Mouse (Mus musculus) heart, adult 18-20 months (tissue): ENCODE measurements around the gene Adgrd1. TPM values are rescaled to one million over a fixed set of nuclear protein-coding genes. Genes with fewer than 3 reads are reported as not detected.

Experiments
- DNase-seq, 2 experiments: peaks; one replicate each; pipeline ENCODE4 v3.0.0; 2021 to 2022; ENCODE audit warnings: mixed read lengths in 1 of 2
- long read RNA-seq, 2 experiments: library from polyadenylated mRNA; stranded (forward); transcript quantifications; one replicate each; pipeline ENCODE4 v2.0.0; 2021
- total RNA-seq, 2 experiments: library from RNA; stranded (reverse); gene quantifications; 2 replicates each; pipeline ENCODE4 v1.2.3; 2021

The Adgrd1 gene
- 1 to 10 TPM; 3.4 to 4.3 TPM for total RNA-seq
- long read RNA-seq, experiment 1, partial matches to known transcripts, result 1 of 2 reads
- long read RNA-seq, experiment 1, other reads (novel, unspliced or antisense), result 1 of 2 reads
- long read RNA-seq, experiment 2, partial matches to known transcripts, result 0 of 1 reads
- long read RNA-seq, experiment 2, other reads (novel, unspliced or antisense), result 1 of 1 reads

DNA sequence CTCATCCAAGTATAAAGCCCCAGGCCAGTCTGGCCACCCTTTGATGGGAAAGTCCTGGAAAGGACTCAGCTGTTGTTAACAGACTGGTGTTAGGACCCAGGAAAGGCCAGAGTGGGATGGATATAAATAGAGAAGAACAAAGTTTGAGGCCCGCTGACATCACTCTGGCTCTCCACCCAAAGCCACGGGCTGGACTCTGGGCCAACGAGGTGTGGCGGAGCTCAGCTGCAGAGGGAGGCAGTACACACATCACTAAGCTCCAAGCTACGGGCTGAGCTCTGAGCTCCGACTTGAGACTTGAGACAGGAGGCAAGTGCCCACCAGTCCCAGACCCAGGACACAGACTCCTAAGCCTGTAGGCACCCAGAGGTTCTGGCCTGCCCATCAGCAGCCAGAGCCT, at the start of gene Adgrd1:
Gene Adgrd1, plus strand, starts transcription at position 240 of the 400 bp plus-strand sequence.
- DNase-seq, result peak; percentile 82 to 85

- DNase-seq, result no peak
Measured at GRCm38 (mm10) chr5:129049372-129049771, 47.2 kb upstream of the Adgrd1 start.

GRCm38 (mm10) chr5:129051910-129052309, 44.6 kb upstream of the Adgrd1 start:
- DNase-seq, result no peak

DNA sequence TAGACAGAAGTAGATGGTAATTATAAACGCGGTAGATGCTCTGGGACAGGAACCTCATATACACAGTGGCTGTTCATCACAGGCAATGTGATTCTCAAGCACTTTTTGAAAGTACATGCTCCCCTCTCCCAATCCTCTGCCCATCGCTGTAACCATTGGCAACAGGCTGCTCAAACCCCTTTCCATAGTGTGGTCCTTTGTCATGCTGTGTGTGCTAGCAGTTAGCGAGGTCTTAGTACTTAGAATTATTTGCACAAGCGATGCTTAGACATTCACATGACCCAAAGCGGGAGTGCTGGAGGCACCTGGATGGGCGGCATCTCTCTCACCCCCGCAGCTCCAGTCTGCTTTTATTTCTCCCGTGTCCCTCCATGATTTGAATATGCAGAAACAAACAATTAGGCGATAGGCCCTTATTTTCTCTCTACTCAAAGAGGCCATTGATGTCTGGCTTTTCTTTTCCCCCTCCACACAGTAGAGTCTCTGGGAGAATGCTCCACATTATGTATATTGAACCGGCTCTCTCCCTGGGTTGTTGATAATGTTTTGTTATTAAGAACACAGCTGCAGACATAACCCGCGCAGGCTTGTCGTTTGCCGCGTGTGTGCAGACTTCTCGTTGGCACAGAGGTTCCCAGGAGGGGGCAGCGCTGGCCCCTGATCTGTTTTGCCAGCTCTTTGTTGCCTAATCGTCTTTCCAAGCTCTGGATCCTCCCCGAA, 43.8 kb upstream of the Adgrd1 start:
- no peak for DNase-seq

- no peak for DNase-seq
Measured at GRCm38 (mm10) chr5:129054675-129055284, 41.8 kb upstream of the Adgrd1 start.

GRCm38 (mm10) chr5:129059116-129059515, 37.4 kb upstream of the Adgrd1 start:
- no peak for DNase-seq

GRCm38 (mm10) chr5:129061579-129061978, 35.0 kb upstream of the Adgrd1 start:
- peak; percentile 57 to 78 for DNase-seq

GRCm38 (mm10) chr5:129063037-129063791, 33.3 kb upstream of the Adgrd1 start:
- peak; percentile 74 to 92 for DNase-seq

GRCm38 (mm10) chr5:129063792-129064087, 32.8 kb upstream of the Adgrd1 start:
- peak in 1 of 2 experiments; percentile 11 for DNase-seq

GRCm38 (mm10) chr5:129064186-129064585, 32.4 kb upstream of the Adgrd1 start:
- DNase-seq, result no peak

- peak; percentile 8 to 25 for DNase-seq
Measured at GRCm38 (mm10) chr5:129065301-129065700, 31.2 kb upstream of the Adgrd1 start.

GRCm38 (mm10) chr5:129065946-129066345, 30.6 kb upstream of the Adgrd1 start:
- DNase-seq, result peak; percentile 75 to 85

- peak; percentile 57 to 67 for DNase-seq
Measured at GRCm38 (mm10) chr5:129066541-129067230, 29.9 kb upstream of the Adgrd1 start.

- peak; percentile 48 to 54 for DNase-seq
Measured at GRCm38 (mm10) chr5:129067231-129067834, 29.2 kb upstream of the Adgrd1 start.

- no peak for DNase-seq
Measured at GRCm38 (mm10) chr5:129071761-129072280, 24.7 kb upstream of the Adgrd1 start.

GRCm38 (mm10) chr5:129073404-129073803, 23.1 kb upstream of the Adgrd1 start:
- no peak for DNase-seq

- DNase-seq, result no peak
Measured at GRCm38 (mm10) chr5:129076098-129076497, 20.5 kb upstream of the Adgrd1 start.

DNA sequence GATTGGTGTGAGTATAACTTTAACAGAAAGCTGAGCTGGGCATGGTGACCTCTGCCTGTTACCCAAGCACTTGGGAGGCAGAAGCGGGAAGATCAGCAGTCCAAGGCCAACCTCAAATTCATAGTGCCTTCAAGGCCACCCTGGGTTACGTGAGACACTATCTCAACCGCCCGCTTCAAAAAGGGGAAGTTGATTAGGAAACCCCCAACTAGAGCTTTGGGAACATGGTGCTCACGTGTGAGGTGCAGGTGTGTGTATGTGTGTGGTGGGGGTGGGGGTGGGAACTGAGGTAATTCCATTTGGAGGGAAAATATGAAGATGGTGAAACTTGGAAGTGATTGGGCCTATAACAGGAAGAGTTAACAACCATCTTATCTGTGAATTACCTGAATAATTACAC, 19.3 kb upstream of the Adgrd1 start:
- DNase-seq, result no peak

- DNase-seq, result no peak
Measured at GRCm38 (mm10) chr5:129081521-129081920, 15.0 kb upstream of the Adgrd1 start.

DNA sequence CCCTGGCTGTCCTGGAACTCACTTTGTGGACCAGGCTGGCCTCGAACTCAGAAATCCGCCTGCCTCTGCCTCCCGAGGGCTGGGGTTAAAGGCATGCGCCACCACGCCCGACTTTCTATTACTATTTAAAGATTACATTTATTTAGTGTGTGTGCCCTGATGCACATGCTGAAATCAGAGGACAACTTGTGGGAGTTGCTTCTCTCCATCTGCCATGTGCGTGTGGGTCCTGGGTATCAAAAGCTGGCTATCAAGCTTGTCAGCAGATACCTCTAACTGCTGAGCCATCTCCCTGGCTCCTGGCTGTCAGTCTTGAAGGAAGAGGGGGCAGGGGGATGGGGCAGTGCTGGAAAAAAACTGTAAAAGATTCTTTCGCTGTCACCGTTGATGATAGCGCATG, 11.4 kb upstream of the Adgrd1 start:
- DNase-seq, result no peak

DNA sequence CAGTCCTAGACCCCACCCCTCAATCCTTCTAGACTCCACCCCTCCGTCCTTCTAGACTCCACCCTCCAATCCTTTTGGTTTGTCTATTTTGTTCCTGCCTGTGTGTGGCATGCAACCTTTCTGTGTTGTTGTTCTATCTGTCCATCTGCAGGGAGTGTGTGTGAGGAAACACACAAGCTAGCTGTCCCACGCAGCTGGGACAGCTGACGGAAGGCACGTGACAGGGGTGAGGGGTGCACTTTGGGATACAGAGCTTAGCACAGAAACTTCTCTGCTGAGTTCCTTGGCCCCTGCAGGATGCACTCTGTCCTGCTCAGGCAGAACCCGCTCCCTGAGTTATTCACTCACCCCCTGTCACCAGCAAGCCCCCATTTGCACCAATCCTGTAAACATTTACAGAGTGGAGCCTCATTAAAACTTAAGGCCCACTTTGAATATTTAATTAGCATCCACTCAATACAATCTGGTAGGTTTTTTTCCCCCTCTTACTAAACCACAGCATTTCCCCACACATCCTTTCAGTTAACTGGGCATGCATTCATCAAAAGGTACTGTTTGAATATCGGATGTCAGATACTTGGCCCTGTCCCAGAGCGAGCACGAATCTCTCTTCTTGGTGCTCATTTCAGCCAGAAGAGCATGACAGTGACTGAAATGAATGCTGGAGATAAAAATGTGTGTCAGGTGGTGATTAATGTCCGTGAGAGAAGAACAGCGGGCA, 4.0 kb upstream of the Adgrd1 start:
- DNase-seq, result no peak
